Mouse (Mus musculus): ENCODE measurements around the gene Thap4. TPM values are rescaled to one million over a fixed set of nuclear protein-coding genes. Genes with fewer than 3 reads are reported as not detected.

The Thap4 gene
- polyA plus RNA-seq, 1 experiment from 2014 or later: 64.8 TPM

GRCm38 (mm10) chr1:93753911-93754572 lies 622 bp downstream of the Thap4 start:
- Histone ChIP-seq H3K4me1 (ENCODE audit: control insufficient read depth, insufficient read depth, low read length) (peaks cover 7% of the 10 kb centered on the region; the same call in 1 of the 2 replicates), H3K27ac (ENCODE audit: low read depth, low read length) (peak overlapping the region; percentile 88), H3K9ac (ENCODE audit: low read depth, low read length) (peak overlapping the region; percentile 90), H3K4me2 (replicated peaks; ENCODE audit: low read depth, low read length) (peak overlapping the region; percentile 80), H3K36me3 (ENCODE audit: control insufficient read depth, insufficient read depth, low read length) (peaks cover 17% of the 10 kb centered on the region), H3K4me3 (ENCODE audit: low read length) (peak overlapping the region; percentile 75), H3K9me3 (ENCODE audit: control insufficient read depth, low read length) (no peaks in the 10 kb centered on the region), H3K27me3 (ENCODE audit: control insufficient read depth, insufficient read depth, low read length) (no peaks in the 10 kb centered on the region)
- ATAC-seq (ENCODE audit: low FRiP score, low TSS enrichment): peak; percentile 54
- WGBS: under 1% methylated on average over 57 of the region's 59 CpGs

GRCm38 (mm10) chr1:93751290-93751689 lies 3.4 kb downstream of the Thap4 start, which contains the start of gene Atg4b:
Atg4b (plus strand) TSS chr1:93751500.
- ATAC-seq (ENCODE audit: low FRiP score, low TSS enrichment): no peak
- Histone ChIP-seq H3K4me2 (replicated peaks; ENCODE audit: low read depth, low read length) (no peak within 1 kb of the TSS), H3K9me3 (ENCODE audit: control insufficient read depth, low read length) (no peaks in the 10 kb centered on the region), H3K4me1 (ENCODE audit: control insufficient read depth, insufficient read depth, low read length) (peaks cover 11% of the 10 kb centered on the region; the same call in 1 of the 2 replicates), H3K27ac (ENCODE audit: low read depth, low read length) (no peak within 1 kb of the TSS), H3K4me3 (ENCODE audit: low read length) (no peak within 1 kb of the TSS), H3K36me3 (ENCODE audit: control insufficient read depth, insufficient read depth, low read length) (peaks cover 21% of the 10 kb centered on the region), H3K9ac (ENCODE audit: low read depth, low read length) (no peak within 1 kb of the TSS), H3K27me3 (ENCODE audit: control insufficient read depth, insufficient read depth, low read length) (no peaks in the 10 kb centered on the region)
- WGBS: 84% methylated on average over 6 of the region's 6 CpGs

- H3K4me3 ChIP-seq (ENCODE audit: low read length): no peak overlapping the region
- no peak for ATAC-seq (ENCODE audit: low FRiP score, low TSS enrichment)
- no peak overlapping the region for H3K9ac ChIP-seq (ENCODE audit: low read depth, low read length)
- WGBS: 93% methylated on average over 1 of the region's 1 CpGs
- no peak overlapping the region for H3K4me2 ChIP-seq (replicated peaks; ENCODE audit: low read depth, low read length)
- 0 out of 2 replicates have a peak, but pooled peaks cover 9% of the 10 kb centered on the region for H3K4me1 ChIP-seq (ENCODE audit: control insufficient read depth, insufficient read depth, low read length)
- H3K27ac ChIP-seq (ENCODE audit: low read depth, low read length): no peak overlapping the region
- no peaks in the 10 kb centered on the region for H3K9me3 ChIP-seq (ENCODE audit: control insufficient read depth, low read length)
- no peaks in the 10 kb centered on the region for H3K27me3 ChIP-seq (ENCODE audit: control insufficient read depth, insufficient read depth, low read length)
- peaks cover 21% of the 10 kb centered on the region for H3K36me3 ChIP-seq (ENCODE audit: control insufficient read depth, insufficient read depth, low read length)
Measured at GRCm38 (mm10) chr1:93748539-93748938, 6.1 kb downstream of the Thap4 start.

- Histone ChIP-seq H3K9me3 (ENCODE audit: control insufficient read depth, low read length) (no peaks in the 10 kb centered on the region), H3K27ac (ENCODE audit: low read depth, low read length) (no peak overlapping the region), H3K4me1 (ENCODE audit: control insufficient read depth, insufficient read depth, low read length) (0 out of 2 replicates have a peak, but pooled peaks cover 4% of the 10 kb centered on the region), H3K9ac (ENCODE audit: low read depth, low read length) (no peak overlapping the region), H3K4me3 (ENCODE audit: low read length) (no peak overlapping the region), H3K27me3 (ENCODE audit: control insufficient read depth, insufficient read depth, low read length) (no peaks in the 10 kb centered on the region), H3K4me2 (replicated peaks; ENCODE audit: low read depth, low read length) (no peak overlapping the region), H3K36me3 (ENCODE audit: control insufficient read depth, insufficient read depth, low read length) (peaks cover 21% of the 10 kb centered on the region)
- 54% methylated on average over 5 of the region's 5 CpGs for WGBS
- peak; percentile 54; the same call in 1 of the 2 replicates for ATAC-seq (ENCODE audit: low FRiP score, low TSS enrichment)
Measured at GRCm38 (mm10) chr1:93746179-93746578, 8.5 kb downstream of the Thap4 start.

- Histone ChIP-seq H3K36me3 (ENCODE audit: control insufficient read depth, insufficient read depth, low read length) (no peaks in the 10 kb centered on the region), H3K4me2 (replicated peaks; ENCODE audit: low read depth, low read length) (no peak overlapping the region), H3K9ac (ENCODE audit: low read depth, low read length) (no peak overlapping the region), H3K27me3 (ENCODE audit: control insufficient read depth, insufficient read depth, low read length) (no peaks in the 10 kb centered on the region), H3K4me1 (ENCODE audit: control insufficient read depth, insufficient read depth, low read length) (0 out of 2 replicates have a peak, but pooled peaks cover 4% of the 10 kb centered on the region), H3K27ac (ENCODE audit: low read depth, low read length) (no peak overlapping the region), H3K9me3 (ENCODE audit: control insufficient read depth, low read length) (no peaks in the 10 kb centered on the region), H3K4me3 (ENCODE audit: low read length) (no peak overlapping the region)
- no peak for ATAC-seq (ENCODE audit: low FRiP score, low TSS enrichment)
Measured at GRCm38 (mm10) chr1:93742910-93743309, 11.8 kb downstream of the Thap4 start.

- Histone ChIP-seq H3K9me3 (ENCODE audit: control insufficient read depth, low read length) (no peaks in the 10 kb centered on the region), H3K4me1 (ENCODE audit: control insufficient read depth, insufficient read depth, low read length) (0 out of 2 replicates have a peak, but pooled peaks cover 4% of the 10 kb centered on the region), H3K27me3 (ENCODE audit: control insufficient read depth, insufficient read depth, low read length) (no peaks in the 10 kb centered on the region), H3K36me3 (ENCODE audit: control insufficient read depth, insufficient read depth, low read length) (no peaks in the 10 kb centered on the region), H3K4me3 (ENCODE audit: low read length) (no peak overlapping the region), H3K27ac (ENCODE audit: low read depth, low read length) (no peak overlapping the region), H3K4me2 (replicated peaks; ENCODE audit: low read depth, low read length) (no peak overlapping the region), H3K9ac (ENCODE audit: low read depth, low read length) (no peak overlapping the region)
- 82% methylated on average over 4 of the region's 4 CpGs for WGBS
- no peak for ATAC-seq (ENCODE audit: low FRiP score, low TSS enrichment)
Measured at GRCm38 (mm10) chr1:93741987-93742386, 12.7 kb downstream of the Thap4 start.

- no peak for ATAC-seq (ENCODE audit: low FRiP score, low TSS enrichment)
- H3K9ac ChIP-seq (ENCODE audit: low read depth, low read length): no peak overlapping the region
- no peaks in the 10 kb centered on the region for H3K4me1 ChIP-seq (ENCODE audit: control insufficient read depth, insufficient read depth, low read length)
- no peak overlapping the region for H3K4me3 ChIP-seq (ENCODE audit: low read length)
- H3K9me3 ChIP-seq (ENCODE audit: control insufficient read depth, low read length): no peaks in the 10 kb centered on the region
- WGBS: 90% methylated on average over 2 of the region's 2 CpGs
- no peak overlapping the region for H3K4me2 ChIP-seq (replicated peaks; ENCODE audit: low read depth, low read length)
- H3K27ac ChIP-seq (ENCODE audit: low read depth, low read length): no peak overlapping the region
- H3K36me3 ChIP-seq (ENCODE audit: control insufficient read depth, insufficient read depth, low read length): no peaks in the 10 kb centered on the region
- H3K27me3 ChIP-seq (ENCODE audit: control insufficient read depth, insufficient read depth, low read length): no peaks in the 10 kb centered on the region
Measured at GRCm38 (mm10) chr1:93740671-93741070, 14.0 kb downstream of the Thap4 start.

- no peak overlapping the region for H3K4me2 ChIP-seq (replicated peaks; ENCODE audit: low read depth, low read length)
- H3K27ac ChIP-seq (ENCODE audit: low read depth, low read length): no peak overlapping the region
- no peaks in the 10 kb centered on the region for H3K9me3 ChIP-seq (ENCODE audit: control insufficient read depth, low read length)
- no peaks in the 10 kb centered on the region for H3K27me3 ChIP-seq (ENCODE audit: control insufficient read depth, insufficient read depth, low read length)
- WGBS: 92% methylated on average over 5 of the region's 5 CpGs
- ATAC-seq (ENCODE audit: low FRiP score, low TSS enrichment): no peak
- H3K4me1 ChIP-seq (ENCODE audit: control insufficient read depth, insufficient read depth, low read length): no peaks in the 10 kb centered on the region
- no peaks in the 10 kb centered on the region for H3K36me3 ChIP-seq (ENCODE audit: control insufficient read depth, insufficient read depth, low read length)
- H3K9ac ChIP-seq (ENCODE audit: low read depth, low read length): no peak overlapping the region
- H3K4me3 ChIP-seq (ENCODE audit: low read length): no peak overlapping the region
Measured at GRCm38 (mm10) chr1:93737711-93738110, 17.0 kb downstream of the Thap4 start.

- no peaks in the 10 kb centered on the region for H3K9me3 ChIP-seq (ENCODE audit: control insufficient read depth, low read length)
- H3K4me1 ChIP-seq (ENCODE audit: control insufficient read depth, insufficient read depth, low read length): no peaks in the 10 kb centered on the region
- 95% methylated on average over 3 of the region's 3 CpGs for WGBS
- H3K27ac ChIP-seq (ENCODE audit: low read depth, low read length): no peak overlapping the region
- no peaks in the 10 kb centered on the region for H3K27me3 ChIP-seq (ENCODE audit: control insufficient read depth, insufficient read depth, low read length)
- H3K4me3 ChIP-seq (ENCODE audit: low read length): no peak overlapping the region
- no peaks in the 10 kb centered on the region for H3K36me3 ChIP-seq (ENCODE audit: control insufficient read depth, insufficient read depth, low read length)
- H3K4me2 ChIP-seq (replicated peaks; ENCODE audit: low read depth, low read length): no peak overlapping the region
- H3K9ac ChIP-seq (ENCODE audit: low read depth, low read length): no peak overlapping the region
- ATAC-seq (ENCODE audit: low FRiP score, low TSS enrichment): no peak
Measured at GRCm38 (mm10) chr1:93735859-93736258, 18.8 kb downstream of the Thap4 start.
